Mouse (Mus musculus) kidney, embryonic 15.5 days (tissue): ENCODE data around the gene Sis. TPM values are rescaled to one million over a fixed set of nuclear protein-coding genes. Genes with fewer than 3 reads are reported as not detected.

ENCODE experiments used
- ATAC-seq: fragments of 200-750 bp; cut with Nextera tagmentation; replicated peaks from 2 replicates; pipeline ENCODE4 v1.8.0; 2017; ENCODE audit warnings: moderate TSS enrichment; ENCODE audit not compliant: low FRiP score
- H3K27ac ChIP-seq: fragments of 300-500 bp; sonication (generic); 2 replicates; pipeline ENCODE4 v1.5.1; 2015; ENCODE audit warnings: mild to moderate bottlenecking, inconsistent platforms
- H3K27me3 ChIP-seq: fragments of 300-500 bp; sonication (generic); 2 replicates; pipeline ENCODE4 v1.6.1; 2015; ENCODE audit warnings: inconsistent platforms
- H3K36me3 ChIP-seq: fragments of 300-500 bp; sonication (generic); 2 replicates; pipeline ENCODE4 v1.6.1; 2015; ENCODE audit warnings: inconsistent platforms
- H3K4me1 ChIP-seq: fragments of 300-500 bp; sonication (generic); 2 replicates; pipeline ENCODE4 v1.6.1; 2015; ENCODE audit warnings: inconsistent platforms
- H3K4me2 ChIP-seq: fragments of 300-500 bp; sonication (generic); 2 replicates; pipeline ENCODE4 v1.6.1; 2015; ENCODE audit warnings: moderate library complexity, mild to moderate bottlenecking, inconsistent platforms
- H3K4me3 ChIP-seq: fragments of 300-500 bp; sonication (generic); replicated peaks from 2 replicates; pipeline ENCODE4 v1.5.1; 2015; ENCODE audit warnings: mild to moderate bottlenecking, inconsistent platforms
- H3K9ac ChIP-seq: fragments of 300-500 bp; sonication (generic); 2 replicates; pipeline ENCODE4 v1.6.1; 2015; ENCODE audit warnings: mild to moderate bottlenecking, inconsistent platforms
- H3K9me3 ChIP-seq: fragments of 300-500 bp; sonication (generic); replicated peaks from 2 replicates; pipeline ENCODE4 v1.6.1; 2016; ENCODE audit warnings: inconsistent platforms
- WGBS: fragments of 180-500 bp; shearing (Covaris S2); methylation state at CpG from one replicate; pipeline ENCODE4 v1.1.7; 2015; ENCODE audit warnings: mixed read lengths; 5-methylcytosine and 5-hydroxymethylcytosine counted together
- polyA plus RNA-seq: library from polyadenylated mRNA; unstranded; fragments of >200 nt; fragmentation: Nextera tagmentation; extraction: Ambion mirVana; gene quantifications from 2 replicates; pipeline ENCODE4 v1.2.1, GENCODE M21; 2015

Sis gene
- not detected in 2 replicates for polyA plus RNA-seq

DNA sequence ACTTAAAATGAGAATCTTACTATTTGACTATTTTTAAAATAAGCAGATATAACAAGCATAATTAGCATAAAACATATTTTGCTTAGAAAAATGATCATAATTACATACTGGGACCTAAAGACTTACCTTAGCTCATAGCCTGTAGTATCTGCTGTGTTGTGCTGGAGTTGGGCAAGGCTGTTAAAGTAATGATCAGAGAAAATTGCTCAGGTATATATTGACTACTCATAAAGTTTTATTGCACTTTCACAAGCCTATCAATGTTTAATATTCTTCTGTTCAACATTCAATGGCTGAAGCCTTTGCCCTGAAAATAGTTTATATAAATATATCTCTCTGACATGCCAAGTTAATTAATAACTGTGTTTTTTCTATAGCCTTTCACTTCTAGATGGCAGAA, at the start of gene Sis:
TSS of gene Sis (minus strand) at position 189 of the 400 bp plus-strand sequence.
- no peak for ATAC-seq
- H3K4me2 ChIP-seq: no peak within 1 kb of the TSS
- H3K4me1 ChIP-seq: no peaks in the 10 kb centered on the region
- no peaks in the 10 kb centered on the region for H3K36me3 ChIP-seq
- no peak within 1 kb of the TSS for H3K4me3 ChIP-seq
- no peak within 1 kb of the TSS for H3K27ac ChIP-seq
- no peaks in the 10 kb centered on the region for H3K9me3 ChIP-seq
- H3K9ac ChIP-seq: no peak within 1 kb of the TSS
- no peaks in the 10 kb centered on the region for H3K27me3 ChIP-seq

DNA sequence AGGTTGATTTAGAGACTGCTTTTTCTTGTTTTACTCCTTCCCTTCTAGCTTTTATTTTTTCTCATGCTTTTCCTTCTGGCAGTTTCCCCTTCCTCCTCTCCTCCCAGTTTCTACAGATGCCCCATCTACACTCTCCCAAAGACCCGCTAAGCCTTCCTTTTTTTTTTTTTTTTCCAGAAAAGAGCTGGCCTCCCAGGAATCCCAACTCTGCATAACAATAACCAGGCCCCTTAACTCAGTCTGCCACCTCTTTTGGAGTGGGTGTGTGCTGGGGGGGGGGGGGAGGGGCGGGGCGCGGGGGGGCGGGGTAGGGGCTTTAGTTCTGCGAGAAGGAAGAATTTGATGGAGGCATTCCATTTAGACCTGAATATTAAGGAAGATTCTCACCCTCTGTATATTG, 38.4 kb upstream of the Sis start:
- no peak overlapping the region for H3K4me2 ChIP-seq
- no peak for ATAC-seq
- WGBS: 12% methylated on average over 6 of the region's 6 CpGs
- H3K9ac ChIP-seq: no peak overlapping the region
- no peak overlapping the region for H3K27ac ChIP-seq
- no peaks in the 10 kb centered on the region for H3K4me1 ChIP-seq
- H3K27me3 ChIP-seq: no peaks in the 10 kb centered on the region
- no peaks in the 10 kb centered on the region for H3K9me3 ChIP-seq
- H3K36me3 ChIP-seq: no peaks in the 10 kb centered on the region
- H3K4me3 ChIP-seq: no peak overlapping the region

DNA sequence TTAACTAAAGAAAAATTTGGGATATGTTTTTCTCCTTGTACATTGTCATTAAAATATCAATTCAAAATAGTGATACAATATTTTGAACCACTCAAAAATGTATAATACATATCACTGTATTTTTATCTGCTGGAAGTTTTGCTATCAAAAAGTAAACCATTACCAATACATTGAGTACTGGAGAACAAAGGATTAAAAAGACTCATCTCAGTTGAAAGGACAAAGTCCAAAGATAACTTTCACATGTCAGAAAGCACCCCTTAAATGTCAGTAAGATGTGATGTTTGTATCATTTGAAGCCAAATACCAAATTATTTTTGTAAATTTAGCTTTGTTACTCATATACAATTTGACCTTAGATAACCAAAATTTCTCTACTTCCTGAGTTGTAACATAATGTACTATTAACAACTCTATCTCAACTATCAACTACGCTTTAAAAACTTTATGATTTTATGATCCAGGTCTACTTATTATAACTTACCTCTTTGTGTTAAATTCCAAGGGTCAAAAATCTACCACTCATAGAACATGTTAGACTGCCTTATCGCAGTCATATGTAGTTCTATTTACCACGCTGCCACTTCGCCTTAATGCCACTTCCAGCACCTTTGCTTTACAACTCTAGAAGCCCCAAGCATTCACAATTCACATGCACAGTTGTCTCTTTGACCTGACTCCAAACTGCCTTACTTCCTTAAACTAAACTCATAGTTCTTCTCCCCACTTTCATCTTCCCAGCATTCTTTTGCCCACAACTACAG, 35.5 kb upstream of the Sis start:
- H3K9me3 ChIP-seq: no peaks in the 10 kb centered on the region
- no peak overlapping the region for H3K4me3 ChIP-seq
- H3K9ac ChIP-seq: no peak overlapping the region
- no peak overlapping the region for H3K4me2 ChIP-seq
- no peak overlapping the region for H3K27ac ChIP-seq
- no peaks in the 10 kb centered on the region for H3K4me1 ChIP-seq
- ATAC-seq: no peak
- no peaks in the 10 kb centered on the region for H3K36me3 ChIP-seq
- 94% methylated on average over 4 of the region's 4 CpGs for WGBS
- H3K27me3 ChIP-seq: no peaks in the 10 kb centered on the region

DNA sequence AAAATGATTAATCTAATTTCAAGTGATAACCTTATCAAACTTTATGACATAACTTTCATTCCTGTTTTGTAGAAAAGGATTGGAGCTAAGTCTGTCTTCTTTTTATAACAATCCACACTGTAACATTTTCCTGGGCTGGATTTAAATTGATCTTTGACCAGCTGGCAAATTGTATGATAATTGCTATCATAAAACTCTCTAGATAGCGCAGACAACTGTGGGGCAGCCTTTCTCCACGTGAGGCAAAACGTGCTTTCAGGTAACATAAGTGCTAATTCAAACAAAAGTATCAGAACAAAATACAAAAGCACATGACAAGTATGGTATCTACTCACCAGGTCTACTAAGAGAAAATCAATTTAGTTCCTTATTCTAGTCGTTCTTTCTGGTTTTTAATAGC, 29.9 kb upstream of the Sis start:
- Histone ChIP-seq H3K4me1 (no peaks in the 10 kb centered on the region), H3K36me3 (no peaks in the 10 kb centered on the region), H3K27me3 (no peaks in the 10 kb centered on the region), H3K4me2 (no peak overlapping the region), H3K9ac (no peak overlapping the region), H3K27ac (no peak overlapping the region), H3K4me3 (no peak overlapping the region), H3K9me3 (no peaks in the 10 kb centered on the region)
- WGBS: 51% methylated on average over 4 of the region's 4 CpGs
- no peak for ATAC-seq

DNA sequence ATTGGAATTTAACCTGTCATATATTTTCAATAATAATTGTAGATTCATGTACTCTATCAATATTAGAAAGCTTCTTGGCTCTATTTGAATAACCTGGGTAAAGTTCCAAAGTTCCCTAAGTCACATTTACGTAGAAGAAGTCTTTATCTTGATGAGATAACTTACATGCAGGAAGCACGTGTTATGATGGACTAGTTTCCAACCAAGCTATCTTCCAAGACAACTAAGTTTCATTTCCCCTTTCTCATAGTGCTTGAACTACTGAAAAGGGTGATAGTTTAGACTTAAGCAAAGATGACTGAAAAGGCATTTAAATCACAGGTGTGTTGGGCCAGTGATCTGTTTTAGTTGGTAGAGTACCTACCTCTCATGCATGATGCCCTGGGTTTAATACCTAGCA, 23.3 kb upstream of the Sis start:
- Histone ChIP-seq H3K27me3 (no peaks in the 10 kb centered on the region), H3K27ac (no peak overlapping the region), H3K4me3 (no peak overlapping the region), H3K9ac (no peak overlapping the region), H3K36me3 (no peaks in the 10 kb centered on the region), H3K9me3 (no peaks in the 10 kb centered on the region), H3K4me1 (no peaks in the 10 kb centered on the region), H3K4me2 (no peak overlapping the region)
- no peak for ATAC-seq
- 81% methylated on average over 2 of the region's 2 CpGs for WGBS

DNA sequence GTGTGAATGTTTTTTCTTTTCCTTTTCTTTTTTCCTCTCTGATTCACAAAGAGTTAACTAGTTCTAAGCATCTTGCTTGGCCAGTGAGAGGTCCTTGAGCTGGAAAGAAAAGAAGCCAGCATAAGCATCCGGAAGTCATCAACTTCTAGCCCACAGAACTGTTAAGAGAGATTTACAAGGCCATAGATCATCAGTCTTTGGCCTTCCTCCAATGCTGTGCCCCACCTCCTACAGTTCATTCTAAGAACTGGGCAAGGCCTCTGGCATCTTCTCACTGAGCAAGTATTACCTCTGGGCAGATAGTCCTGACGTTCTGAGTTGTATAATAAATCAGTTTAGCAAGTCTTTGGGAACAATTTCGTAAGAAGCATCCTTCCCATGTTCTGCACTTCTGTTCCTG, 8.9 kb upstream of the Sis start:
- Histone ChIP-seq H3K4me1 (no peaks in the 10 kb centered on the region), H3K27ac (no peak overlapping the region), H3K4me3 (no peak overlapping the region), H3K4me2 (no peak overlapping the region), H3K9ac (no peak overlapping the region), H3K9me3 (no peaks in the 10 kb centered on the region), H3K27me3 (no peaks in the 10 kb centered on the region), H3K36me3 (no peaks in the 10 kb centered on the region)
- WGBS: 19% methylated on average over 3 of the region's 3 CpGs
- no peak for ATAC-seq

DNA sequence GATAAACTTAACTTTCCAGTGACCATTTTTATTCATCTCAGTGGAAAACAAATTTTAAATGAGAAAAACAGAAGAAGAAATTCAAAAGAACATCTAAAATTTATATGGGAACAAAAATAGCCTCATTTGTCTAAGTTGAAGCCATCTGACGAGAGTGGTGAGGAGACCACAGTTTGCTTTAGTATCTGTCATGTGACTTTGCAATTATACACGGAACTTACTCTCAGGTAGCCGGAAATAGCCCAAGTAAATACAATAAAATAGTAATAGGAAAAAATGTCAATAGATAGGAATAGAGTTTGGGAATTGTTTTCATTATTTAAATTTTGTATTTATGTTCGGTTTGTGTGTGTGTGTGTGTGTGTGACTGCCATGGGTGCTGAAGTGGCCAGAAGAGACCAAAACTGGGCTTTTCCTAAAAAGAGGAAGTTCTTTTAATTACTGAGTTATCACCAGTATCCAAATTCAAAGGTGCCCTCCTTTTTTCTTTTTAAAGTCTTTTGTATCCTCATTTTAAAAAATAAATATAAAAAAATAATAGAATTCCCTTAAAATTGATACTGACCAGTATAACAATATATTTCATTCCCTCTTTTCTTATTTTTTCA, 48.6 kb downstream of the Sis start:
- Histone ChIP-seq H3K4me2 (no peak overlapping the region), H3K4me3 (no peak overlapping the region), H3K9me3 (no peaks in the 10 kb centered on the region), H3K9ac (no peak overlapping the region), H3K27ac (no peak overlapping the region), H3K4me1 (no peaks in the 10 kb centered on the region), H3K27me3 (no peaks in the 10 kb centered on the region), H3K36me3 (no peaks in the 10 kb centered on the region)
- ATAC-seq: no peak
- WGBS: 83% methylated on average over 4 of the region's 4 CpGs

DNA sequence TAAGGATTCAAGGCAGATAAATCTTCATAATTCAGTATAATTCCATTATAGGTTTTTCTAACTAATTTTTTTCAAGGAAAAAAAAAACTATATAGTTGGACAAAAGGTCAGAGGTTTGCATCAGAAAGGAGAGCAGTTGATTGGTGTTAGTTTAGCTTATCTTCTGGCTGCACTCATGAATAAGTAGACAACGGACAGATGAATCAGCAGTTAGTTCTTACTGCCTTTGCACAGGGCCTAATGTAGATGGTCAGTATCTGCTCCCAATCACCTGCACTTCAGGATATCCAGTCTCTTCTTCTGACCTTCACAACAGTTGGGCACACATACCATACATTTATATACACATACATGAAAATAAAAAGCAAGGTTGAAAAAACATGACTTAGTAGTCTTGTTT, 85.2 kb downstream of the Sis start:
- H3K9ac ChIP-seq: no peak overlapping the region
- no peaks in the 10 kb centered on the region for H3K4me1 ChIP-seq
- no peak overlapping the region for H3K4me3 ChIP-seq
- H3K36me3 ChIP-seq: no peaks in the 10 kb centered on the region
- whole genome bisulfite sequencing: 92% methylated on average over 1 of the region's 1 CpGs
- no peaks in the 10 kb centered on the region for H3K27me3 ChIP-seq
- H3K9me3 ChIP-seq: no peaks in the 10 kb centered on the region
- no peak for ATAC-seq
- no peak overlapping the region for H3K4me2 ChIP-seq
- no peak overlapping the region for H3K27ac ChIP-seq

DNA sequence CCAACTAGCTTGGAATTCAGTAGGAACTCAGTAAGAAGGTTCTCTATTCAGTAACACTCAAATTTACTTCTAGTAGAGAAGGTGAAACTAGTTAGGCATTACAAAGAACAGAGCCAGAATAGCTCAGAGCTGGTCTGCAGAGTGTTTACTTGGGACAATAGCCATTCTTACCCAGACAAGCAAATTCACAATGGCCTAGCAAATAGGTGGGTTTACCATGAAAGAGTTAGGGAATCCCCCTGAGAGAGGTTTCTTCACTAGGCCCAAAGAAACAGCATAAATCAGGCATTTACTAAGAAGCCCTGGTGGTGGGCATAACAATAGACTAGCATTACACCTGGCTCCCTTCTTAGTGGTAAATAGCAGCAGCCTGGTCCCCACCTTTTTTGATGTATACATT, 99.5 kb downstream of the Sis start:
- Histone ChIP-seq H3K9ac (no peak overlapping the region), H3K9me3 (no peaks in the 10 kb centered on the region), H3K27me3 (no peaks in the 10 kb centered on the region), H3K27ac (no peak overlapping the region), H3K4me2 (no peak overlapping the region), H3K4me1 (no peaks in the 10 kb centered on the region), H3K36me3 (no peaks in the 10 kb centered on the region), H3K4me3 (no peak overlapping the region)
- ATAC-seq: no peak

DNA sequence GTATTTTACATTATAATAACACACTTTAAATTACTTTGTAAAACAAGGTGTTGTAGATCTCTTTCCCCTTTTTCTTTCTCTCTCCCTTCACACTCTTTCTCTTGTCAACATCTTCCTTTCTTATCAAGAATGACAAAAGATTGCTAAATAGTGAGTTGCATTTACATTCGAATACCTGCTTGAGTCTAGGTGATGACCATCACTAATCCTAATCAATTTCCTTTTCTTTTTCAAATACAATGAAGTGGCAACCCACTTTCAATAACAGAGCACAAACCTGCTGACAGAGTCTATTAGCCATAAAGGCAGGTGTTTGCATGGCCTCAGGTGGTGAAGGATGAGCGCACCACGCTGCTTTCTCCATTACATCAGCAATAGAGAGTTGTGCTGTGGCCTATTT, 108.9 kb downstream of the Sis start:
- Histone ChIP-seq H3K27ac (no peak overlapping the region), H3K36me3 (no peaks in the 10 kb centered on the region), H3K9me3 (no peaks in the 10 kb centered on the region), H3K4me1 (no peaks in the 10 kb centered on the region), H3K27me3 (no peaks in the 10 kb centered on the region), H3K4me3 (no peak overlapping the region), H3K9ac (no peak overlapping the region), H3K4me2 (no peak overlapping the region)
- no peak for ATAC-seq
- 89% methylated on average over 3 of the region's 3 CpGs for WGBS

DNA sequence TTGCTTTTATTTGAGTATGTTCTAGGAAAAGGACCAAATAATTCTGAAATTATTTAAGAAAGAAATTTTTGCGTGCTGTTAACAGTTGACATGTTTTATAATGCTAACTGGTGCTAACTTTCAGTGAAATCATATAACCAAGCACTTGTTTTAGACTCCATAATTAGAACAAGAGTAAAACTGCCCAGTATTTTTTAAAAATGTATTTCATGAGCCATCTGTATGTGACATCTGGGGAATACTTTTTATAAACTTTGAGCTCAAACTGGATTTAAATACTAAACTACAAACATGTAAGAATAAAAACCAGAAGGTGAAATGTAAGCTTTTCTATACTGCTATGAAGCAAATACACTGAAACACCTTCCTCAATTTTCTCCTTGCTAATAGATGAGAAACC, 112.3 kb downstream of the Sis start:
- no peaks in the 10 kb centered on the region for H3K27me3 ChIP-seq
- no peak for ATAC-seq

DNA sequence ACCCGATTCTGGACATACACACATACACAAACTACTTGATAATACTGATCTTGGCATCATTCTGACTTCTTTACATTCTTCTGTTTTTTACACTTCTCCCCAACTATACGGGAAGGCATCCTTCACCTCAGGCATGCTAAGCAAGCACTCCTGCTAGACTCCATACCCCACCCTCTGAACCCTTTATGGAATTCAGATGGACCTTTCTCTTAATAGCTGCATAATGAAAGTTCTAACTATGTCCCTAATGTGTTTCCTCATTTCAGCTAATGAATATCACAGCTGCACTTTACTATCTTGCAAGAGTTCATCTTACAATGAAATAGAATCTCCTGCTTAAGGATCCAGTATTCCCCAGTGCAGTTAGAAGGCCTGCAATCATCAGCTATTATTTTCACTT, 127.0 kb downstream of the Sis start:
- 78% methylated on average over 2 of the region's 2 CpGs for WGBS
- no peak overlapping the region for H3K4me2 ChIP-seq
- ATAC-seq: no peak
- no peaks in the 10 kb centered on the region for H3K27me3 ChIP-seq
- H3K9me3 ChIP-seq: no peaks in the 10 kb centered on the region
- no peaks in the 10 kb centered on the region for H3K36me3 ChIP-seq
- H3K4me3 ChIP-seq: no peak overlapping the region
- H3K4me1 ChIP-seq: no peaks in the 10 kb centered on the region
- H3K27ac ChIP-seq: no peak overlapping the region
- H3K9ac ChIP-seq: no peak overlapping the region

More for the DNA sequence above, 112.3 kb downstream of the Sis start:
- H3K4me1 ChIP-seq: no peaks in the 10 kb centered on the region
- WGBS: 90% methylated on average over 1 of the region's 1 CpGs
- no peak overlapping the region for H3K4me2 ChIP-seq
- H3K9ac ChIP-seq: no peak overlapping the region
- no peak overlapping the region for H3K27ac ChIP-seq
- H3K36me3 ChIP-seq: no peaks in the 10 kb centered on the region
- H3K9me3 ChIP-seq: no peaks in the 10 kb centered on the region
- no peak overlapping the region for H3K4me3 ChIP-seq
